Mouse (Mus musculus) heart, postnatal 0 days (tissue): Measurements from ENCODE around the gene Gm45021.

Experiments
- CTCF ChIP-seq: IDR thresholded peaks from 2 replicates; pipeline ENCODE4 v1.5.1; 2016; ENCODE audit warnings: antibody characterized with exemption, control low read depth, low read depth
- EP300 ChIP-seq: IDR thresholded peaks from 2 replicates; pipeline ENCODE4 v1.6.1; 2016; ENCODE audit warnings: antibody characterized with exemption, low read depth

DNA sequence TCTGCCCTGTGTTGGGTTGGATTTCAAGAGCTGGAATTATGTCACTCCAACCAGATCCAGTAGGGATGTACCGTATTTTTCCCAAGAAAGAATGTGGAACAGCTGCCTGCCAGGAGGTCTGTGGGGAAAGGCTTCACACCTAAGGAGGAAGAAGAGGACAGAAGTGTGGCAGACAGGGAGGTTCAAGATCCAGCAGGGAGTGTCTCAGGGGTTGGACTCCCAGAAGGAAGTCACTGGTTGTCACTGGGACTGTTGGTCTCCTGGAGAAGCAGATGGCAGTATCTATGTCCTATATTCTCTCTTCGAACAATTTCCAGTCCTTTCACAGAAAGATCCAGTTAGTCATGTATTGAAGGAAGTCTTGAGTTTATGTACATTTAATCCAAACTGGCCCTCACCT lies 58.2 kb downstream of the Gm45021 start:
- TF ChIP-seq CTCF (no peak), EP300 (no peak)
